Mouse (Mus musculus) heart, postnatal 25 days (tissue): ENCODE measurements at regions not wholly inside any gene's neighbourhood (a gene's known extent, or its start where the extent isn't known, plus 50 kb on each side); places are given as distances from the start of the nearest gene placed in this dataset.

Experiments
- DNase-seq: peaks from one replicate; pipeline ENCODE4 v3.0.0; 2022; ENCODE audit warnings: low spot score
- intact Hi-C: fragments of 180-260 bp; cut with DNase I; formaldehyde crosslinking; loops from one replicate; pipeline ENCODE4 v1.15.1; 2025

GRCm38 (mm10) chr15:63218393-63219060, 626.5 kb downstream of the Gsdmc2 start:
- no peak for DNase-seq
- intact Hi-C loops = no loop called here

DNA sequence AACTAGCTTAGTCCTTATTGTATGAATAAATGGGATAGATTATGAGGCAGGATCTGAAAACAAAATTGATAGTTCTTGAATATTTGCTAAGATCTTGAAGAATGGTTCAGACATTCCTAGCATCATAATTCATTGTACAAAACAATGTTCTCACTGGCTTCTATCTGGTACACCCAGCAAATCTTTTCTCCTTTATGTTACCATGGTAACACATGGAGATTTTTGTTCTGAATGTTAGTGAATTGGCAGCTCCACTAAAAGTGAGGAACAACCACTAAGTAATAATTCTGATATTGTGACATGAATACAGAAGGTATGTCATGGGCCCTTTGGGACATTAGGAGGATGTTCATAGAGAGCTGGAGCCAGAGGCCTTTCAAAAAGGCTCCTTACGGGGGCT, 639.8 kb downstream of the Gsdmc2 start:
- intact Hi-C loops = no loop called here
- DNase-seq = no peak

DNA sequence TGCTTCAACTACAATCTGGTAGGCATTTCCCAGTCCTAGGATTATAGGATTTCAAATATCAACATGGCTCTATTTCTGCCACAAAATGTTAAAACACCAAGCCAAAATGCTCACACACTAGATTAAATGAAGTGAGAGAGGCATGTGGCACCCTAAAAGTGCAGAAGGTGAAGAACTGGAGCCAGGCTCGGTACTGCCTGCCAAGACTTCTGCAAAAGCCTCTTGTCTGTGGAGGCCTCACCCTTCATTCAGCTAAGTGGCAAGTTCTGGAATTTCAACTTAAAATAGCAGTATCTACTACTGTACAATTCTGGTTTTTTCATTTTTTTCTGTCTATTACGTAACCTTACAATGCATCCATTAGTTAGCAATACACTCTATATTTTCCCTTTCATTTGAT, 649.9 kb downstream of the Gsdmc2 start:
- DNase-seq = no peak
- intact Hi-C loops = no loop called here

DNA sequence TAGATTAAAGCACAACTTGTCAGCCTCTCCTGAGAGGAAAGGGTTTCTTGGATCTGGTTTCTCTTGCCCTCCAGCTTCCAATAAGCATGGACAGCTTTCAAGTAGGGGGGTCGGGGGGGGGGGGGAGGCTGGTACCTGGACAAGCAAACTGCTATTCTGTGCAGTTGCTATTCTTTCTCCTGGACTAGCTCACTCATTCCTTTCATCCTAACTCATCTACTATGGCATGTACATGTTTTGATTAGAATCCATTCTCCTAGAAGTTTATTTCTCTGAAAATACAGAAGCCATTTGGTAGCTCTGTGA, 650.5 kb downstream of the Gsdmc2 start:
- no peak for DNase-seq
- intact Hi-C loops = no loop called here

GRCm38 (mm10) chr15:63193617-63194491, 651.1 kb downstream of the Gsdmc2 start:
- intact Hi-C loops = no loop called here
- no peak for DNase-seq

DNA sequence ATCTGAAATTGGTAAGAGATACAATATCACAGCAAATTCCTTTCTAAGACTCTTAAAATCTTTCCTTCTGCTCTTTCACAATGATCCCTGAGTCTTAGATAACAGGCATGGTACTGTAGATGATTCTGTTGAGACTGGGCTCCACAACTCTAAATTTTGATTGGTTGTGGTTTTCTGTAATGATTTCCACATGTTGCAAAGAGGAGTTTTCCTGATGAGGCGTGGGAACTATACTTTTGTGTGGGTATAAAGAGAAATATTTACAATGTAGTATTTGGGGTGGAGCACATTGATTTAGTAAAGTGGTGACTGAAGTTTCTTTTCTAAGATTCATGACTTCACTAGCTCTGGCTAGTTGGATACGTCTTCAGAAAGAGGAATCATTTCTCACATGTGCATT, 653.2 kb downstream of the Gsdmc2 start:
- DNase-seq = no peak
- intact Hi-C loops = no loop called here

- intact Hi-C loops = no loop called here
- no peak for DNase-seq
These were observed 654.9 kb downstream of the Gsdmc2 start for GRCm38 (mm10) chr15:63190086-63190485.

- no peak for DNase-seq
- intact Hi-C loops = no loop called here
These were observed 674.0 kb downstream of the Gsdmc2 start for GRCm38 (mm10) chr15:63171003-63171402.

GRCm38 (mm10) chr15:63170171-63170570, 674.8 kb downstream of the Gsdmc2 start:
- no peak for DNase-seq
- intact Hi-C loops = no loop called here

DNA sequence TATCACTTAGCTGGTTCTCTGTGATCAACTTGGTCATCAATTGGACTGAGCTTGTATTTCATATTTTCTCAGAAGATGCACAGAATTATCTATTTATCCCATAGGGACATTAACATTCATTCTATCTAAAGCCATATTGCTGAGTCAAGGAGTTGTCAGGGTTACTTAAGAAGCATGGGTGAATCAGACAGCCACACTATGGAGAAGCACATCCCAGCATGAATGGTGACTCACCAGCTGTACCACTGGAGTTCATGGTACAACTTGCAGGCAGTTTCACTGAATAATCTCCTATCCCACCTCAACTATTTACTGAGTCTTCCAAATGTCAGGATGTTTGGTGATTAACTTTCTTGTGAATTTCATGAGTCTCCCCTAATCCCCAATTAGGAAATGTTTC, 678.6 kb downstream of the Gsdmc2 start:
- intact Hi-C loops = no loop called here
- DNase-seq = no peak

- intact Hi-C loops = no loop called here
- DNase-seq = no peak
These were observed 681.3 kb downstream of the Gsdmc2 start for GRCm38 (mm10) chr15:63163550-63164279.

- DNase-seq = no peak
- intact Hi-C loops = no loop called here
These were observed 682.0 kb downstream of the Gsdmc2 start for GRCm38 (mm10) chr15:63162881-63163549.

DNA sequence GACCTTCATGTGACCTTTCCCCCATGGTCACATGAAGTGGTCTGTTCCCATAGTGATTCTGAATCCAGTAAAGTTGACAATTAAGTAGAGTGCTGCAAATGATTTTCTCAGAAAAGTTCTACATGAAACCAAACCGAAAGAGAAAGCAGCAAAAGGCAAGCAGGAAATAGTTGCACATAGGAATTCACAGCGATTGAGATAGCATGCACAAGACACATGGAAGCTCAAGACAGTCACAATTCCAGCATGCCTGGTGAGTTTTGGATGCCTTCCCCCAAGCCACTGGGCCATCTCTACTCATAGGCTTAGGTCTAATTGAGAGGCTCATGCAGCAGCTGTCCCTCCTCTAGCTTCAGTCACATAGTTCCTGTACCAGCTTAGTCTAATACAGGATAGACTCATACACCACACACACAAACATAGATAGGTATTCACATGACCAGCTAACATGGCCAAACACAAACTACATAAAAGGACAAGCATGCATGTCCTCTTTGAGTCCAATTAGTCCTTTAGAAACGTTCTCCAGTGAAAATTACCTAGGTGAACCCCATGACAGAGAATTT, 721.8 kb downstream of the Gsdmc2 start:
- no peak for DNase-seq
- intact Hi-C loops = no loop called here

DNA sequence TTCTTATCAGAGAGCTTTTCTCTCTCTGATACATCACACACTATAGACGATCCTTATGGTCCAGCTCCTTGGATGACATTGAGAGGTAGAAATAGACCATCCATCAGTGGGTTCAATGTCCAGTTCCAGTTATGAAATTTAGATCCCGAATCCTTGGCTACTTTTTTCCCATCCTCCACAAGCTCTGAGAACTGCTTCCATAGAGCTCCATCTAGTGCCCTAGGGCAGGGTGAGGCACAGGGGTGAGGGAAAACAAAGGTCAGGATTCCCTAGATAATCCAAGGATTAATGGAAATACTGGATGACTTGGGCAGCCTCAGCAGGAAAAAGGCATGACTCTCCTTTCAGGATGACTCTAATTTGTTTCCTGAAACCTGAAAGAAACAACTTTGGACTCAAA, 732.1 kb downstream of the Gsdmc2 start:
- intact Hi-C loops = loop anchor here (5.0 kb wide), 1 partner anchor 1131 kb away; no protein-coding TSS in a partner anchor
- DNase-seq = no peak

DNA sequence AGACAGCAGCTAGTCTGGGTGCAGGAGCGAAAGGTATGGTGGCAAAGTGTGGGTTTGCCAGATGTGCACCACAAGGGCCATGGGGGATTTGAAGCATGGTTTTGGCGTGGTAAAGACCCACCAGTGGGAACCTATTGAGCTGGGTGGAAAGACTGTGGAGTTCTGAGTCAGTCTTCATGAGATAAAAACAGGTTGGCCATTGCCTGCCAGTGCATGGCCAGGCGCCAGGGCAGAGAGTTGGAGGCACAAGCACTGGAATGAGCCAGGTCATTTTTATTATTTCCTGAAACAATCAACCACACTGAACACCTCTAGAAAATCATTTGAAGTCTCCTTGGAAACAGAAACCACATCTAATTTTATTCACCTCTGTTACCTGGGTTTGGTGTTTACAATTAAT, 744.9 kb downstream of the Gsdmc2 start:
- intact Hi-C loops = no loop called here
- no peak for DNase-seq

DNA sequence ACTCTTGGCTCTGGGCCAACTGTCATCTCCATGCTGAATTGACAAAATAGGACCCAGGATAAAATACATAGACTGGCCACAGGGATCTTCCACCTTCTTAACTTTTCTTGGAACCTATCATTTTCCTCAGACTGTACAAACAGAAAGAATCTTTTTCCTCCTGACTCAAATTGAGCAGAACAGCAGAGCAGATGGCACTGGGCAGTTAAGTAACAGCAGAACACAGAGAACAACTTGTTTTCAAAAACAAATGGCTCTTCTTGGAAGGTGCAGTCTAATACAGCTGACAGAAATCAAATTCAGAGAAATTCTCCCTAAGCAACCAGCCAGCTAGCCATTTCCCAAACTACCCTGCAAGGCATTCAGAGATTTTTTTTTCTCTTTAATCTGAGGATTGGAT, 763.0 kb downstream of the Gsdmc2 start:
- no peak for DNase-seq
- intact Hi-C loops = no loop called here

GRCm38 (mm10) chr15:63079825-63080224, 765.2 kb downstream of the Gsdmc2 start:
- intact Hi-C loops = no loop called here

DNA sequence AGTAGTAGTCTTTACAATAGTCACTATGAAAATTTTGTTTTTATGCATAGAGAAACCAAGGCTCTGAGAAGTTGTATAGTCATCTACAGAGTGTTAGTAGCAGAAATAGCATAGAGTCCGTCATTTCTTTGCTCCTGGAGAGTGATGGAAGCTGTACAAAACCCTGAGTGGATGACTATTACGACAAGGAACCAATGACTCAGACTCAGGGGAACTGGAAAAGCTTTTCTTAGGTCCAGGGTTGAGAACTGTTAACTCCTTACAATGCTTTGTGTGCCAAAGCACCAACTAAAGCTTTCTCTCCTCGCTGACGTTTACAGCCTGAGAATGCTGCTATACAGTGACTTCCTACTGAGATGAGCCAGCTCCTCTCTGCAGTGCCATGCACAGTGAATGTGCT, 773.1 kb downstream of the Gsdmc2 start:
- DNase-seq = no peak
- intact Hi-C loops = no loop called here

More at GRCm38 (mm10) chr15:63079825-63080224, 765.2 kb downstream of the Gsdmc2 start:
- peak; percentile 37 for DNase-seq

GRCm38 (mm10) chr15:63067126-63067525, 777.9 kb downstream of the Gsdmc2 start:
- no peak for DNase-seq
- intact Hi-C loops = no loop called here

DNA sequence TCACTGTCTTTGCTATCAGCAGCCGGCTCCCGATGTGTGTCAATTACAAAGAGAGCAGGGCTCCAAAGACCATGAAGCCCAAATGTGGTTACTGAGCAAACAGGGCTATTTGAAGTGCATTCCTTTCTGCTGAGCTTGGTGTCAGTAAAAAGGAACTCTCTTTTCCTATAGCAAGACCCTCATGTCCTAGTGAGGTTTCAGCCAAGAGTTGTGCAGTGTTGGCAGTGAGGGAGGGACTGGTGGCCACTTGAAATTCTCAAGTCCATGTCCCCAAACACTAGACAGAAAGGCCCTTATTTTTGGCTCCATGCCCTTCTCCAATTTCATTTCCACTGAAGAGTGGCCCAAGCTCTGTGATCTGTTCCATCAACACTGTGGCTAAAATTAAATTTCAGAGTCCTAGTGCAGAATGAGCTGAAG, 778.9 kb downstream of the Gsdmc2 start:
- DNase-seq = no peak

More for the DNA sequence above, 778.9 kb downstream of the Gsdmc2 start:
- intact Hi-C loops = no loop called here
